ENCODE assay signal across 10 mouse cellular contexts in genomic region chr4:133879145-133879902, GRCm38 (mm10). TPM values are rescaled to one million over a fixed set of nuclear protein-coding genes. Genes with fewer than 3 reads are reported as not detected.
A peak's percentile ranks its signal among the peaks of the same experiment; 100 is the strongest.
DNase-seq lines count a peak whose midpoint lies in the region; ATAC-seq and TF ChIP-seq lines count a peak whose summit lies in the region.
"Had no signal": no experiment of that assay in that cellular context is flagged by ENCODE, and none has a peak within 500 bp of the region (broad histone marks: within the 10 kb centered on the region; RNA-seq: fewer than 3 reads in every experiment).

No protein-coding gene starts in this region.

- peaks cover 31% of the 10 kb centered on the region for H3K4me1 ChIP-seq in hindbrain, embryonic 10.5 days (replicated peaks)
- no peaks in the 10 kb centered on the region for H3K4me1 ChIP-seq in hindbrain, embryonic 11.5 days (replicated peaks; ENCODE audit: control insufficient read depth, insufficient read depth, low read length)
- H3K4me1 ChIP-seq in liver, embryonic 14.5 days (replicated peaks; ENCODE audit: control insufficient read depth in 2 of 2, insufficient read depth in 2 of 2, low read length in 1 of 2): peaks cover 28 to 29% of the 10 kb centered on the region in 2 experiments
- H3K4me1 ChIP-seq in stomach, embryonic 16.5 days (ENCODE audit: control insufficient read depth, insufficient read depth, low read length): peaks cover 9% of the 10 kb centered on the region
- H3K4me1 ChIP-seq in midbrain, embryonic 11.5 days (ENCODE audit: control insufficient read depth, insufficient read depth, low read length): no peaks in the 10 kb centered on the region
- H3K4me1 ChIP-seq: embryonic facial prominence, embryonic 15.5 days had no signal

- no peak overlapping the region for H3K4me3 ChIP-seq in hindbrain, embryonic 10.5 days
- H3K4me3 ChIP-seq in hindbrain, embryonic 11.5 days (ENCODE audit: low read depth, low read length): no peak overlapping the region
- no peak overlapping the region for H3K4me3 ChIP-seq in liver, embryonic 14.5 days (ENCODE audit: insufficient read depth in 1 of 2, low read depth in 2 of 2, low read length in 2 of 2)
- no peak overlapping the region for H3K4me3 ChIP-seq in stomach, embryonic 16.5 days (replicated peaks; ENCODE audit: low read length)
- H3K4me3 ChIP-seq in midbrain, embryonic 11.5 days (ENCODE audit: low read depth, low read length): no peak overlapping the region
- H3K4me3 ChIP-seq: embryonic facial prominence, embryonic 15.5 days had no signal

- ATAC-seq in hindbrain, embryonic 11.5 days (ENCODE audit: low FRiP score): no peak
- peak; percentile 41 for ATAC-seq in liver, embryonic 14.5 days (ENCODE audit: insufficient read depth)
- peak; percentile 95 for ATAC-seq in stomach, embryonic 16.5 days (ENCODE audit: insufficient read depth, low FRiP score)
- no peak for ATAC-seq in midbrain, embryonic 11.5 days (ENCODE audit: low FRiP score)
- ATAC-seq: hindbrain, embryonic 16.5 days had no signal

- TF ChIP-seq CTCF in liver, embryonic 14.5 days (IDR thresholded peaks at IDR 0.05; ENCODE audit: low read depth): no peak

- H3K4me2 ChIP-seq in hindbrain, embryonic 11.5 days (replicated peaks; ENCODE audit: low read depth, low read length): no peak overlapping the region
- H3K4me2 ChIP-seq in liver, embryonic 14.5 days (ENCODE audit: low read depth): peak overlapping the region; percentile 8; the same call in 1 of the 2 replicates
- H3K4me2 ChIP-seq in stomach, embryonic 16.5 days (ENCODE audit: low read depth, low read length): no peak overlapping the region
- H3K4me2 ChIP-seq in midbrain, embryonic 11.5 days: no peak overlapping the region
- H3K4me2 ChIP-seq: embryonic facial prominence, embryonic 15.5 days had no signal

- WGBS in hindbrain, embryonic 10.5 days: 83% methylated on average over 12 of the region's 12 CpGs
- WGBS in hindbrain, embryonic 11.5 days: 79% methylated on average over 12 of the region's 12 CpGs
- 29% methylated on average over 12 of the region's 12 CpGs for WGBS in liver, embryonic 14.5 days (ENCODE audit: insufficient replicate concordance)
- 54% methylated on average over 12 of the region's 12 CpGs for WGBS in stomach, embryonic 16.5 days
- 75% methylated on average over 12 of the region's 12 CpGs for WGBS in midbrain, embryonic 11.5 days

- no peak for DNase-seq in hindbrain, embryonic 10.5 days (ENCODE audit: low spot score)
- no peak for DNase-seq in hindbrain, embryonic 11.5 days (ENCODE audit: low spot score)
- DNase-seq in MEL-GATA-1-ER (ENCODE audit: extremely low read depth, low read depth): peak; percentile 94
- peak in 2 of 3 experiments; percentile 49 for DNase-seq in liver, embryonic 14.5 days (ENCODE audit: low read depth in 3 of 3, low spot score in 3 of 3)
- DNase-seq in cerebellum, postnatal 25 days: no peak
- no peak for DNase-seq in right cerebral cortex, postnatal 14 days
- no peak for DNase-seq in midbrain, embryonic 11.5 days (ENCODE audit: low spot score, missing footprints)

- no peaks in the 10 kb centered on the region for H3K9me3 ChIP-seq in hindbrain, embryonic 10.5 days
- no peaks in the 10 kb centered on the region for H3K9me3 ChIP-seq in hindbrain, embryonic 11.5 days (ENCODE audit: control insufficient read depth, low read length)
- H3K9me3 ChIP-seq in liver, embryonic 14.5 days (ENCODE audit: control insufficient read depth, low read length): no peaks in the 10 kb centered on the region
- H3K9me3 ChIP-seq in stomach, embryonic 16.5 days (replicated peaks; ENCODE audit: control insufficient read depth, low read length): no peaks in the 10 kb centered on the region
- H3K9me3 ChIP-seq in midbrain, embryonic 11.5 days (ENCODE audit: control insufficient read depth, low read length): no peaks in the 10 kb centered on the region
- H3K9me3 ChIP-seq: embryonic facial prominence, embryonic 15.5 days had no signal

- no peak for TF ChIP-seq EP300 in liver, embryonic 14.5 days (IDR thresholded peaks at IDR 0.05; ENCODE audit: low read depth)

- H3K9ac ChIP-seq in hindbrain, embryonic 11.5 days (ENCODE audit: low read depth, low read length): no peak overlapping the region
- no peak overlapping the region for H3K9ac ChIP-seq in liver, embryonic 14.5 days (replicated peaks)
- no peak overlapping the region for H3K9ac ChIP-seq in stomach, embryonic 16.5 days (ENCODE audit: low read length)
- H3K9ac ChIP-seq in midbrain, embryonic 11.5 days (ENCODE audit: low read length): no peak overlapping the region
- H3K9ac ChIP-seq: embryonic facial prominence, embryonic 15.5 days had no signal

- H3K27me3 ChIP-seq in hindbrain, embryonic 10.5 days (ENCODE audit: insufficient read depth, poor library complexity, severe bottlenecking): no peaks in the 10 kb centered on the region
- no peaks in the 10 kb centered on the region for H3K27me3 ChIP-seq in hindbrain, embryonic 11.5 days (ENCODE audit: control insufficient read depth, insufficient read depth, low read length)
- no peaks in the 10 kb centered on the region; the same call in 1 of the 2 replicates for H3K27me3 ChIP-seq in liver, embryonic 14.5 days (ENCODE audit: control insufficient read depth, insufficient read depth, low read length)
- no peaks in the 10 kb centered on the region for H3K27me3 ChIP-seq in stomach, embryonic 16.5 days (ENCODE audit: control insufficient read depth, insufficient read depth, low read length)
- H3K27me3 ChIP-seq in midbrain, embryonic 11.5 days (ENCODE audit: control insufficient read depth, insufficient read depth, low read length): no peaks in the 10 kb centered on the region
- H3K27me3 ChIP-seq: embryonic facial prominence, embryonic 15.5 days had no signal

- H3K27ac ChIP-seq in hindbrain, embryonic 10.5 days: peak overlapping the region; percentile 16; the same call in 1 of the 2 replicates
- H3K27ac ChIP-seq in hindbrain, embryonic 11.5 days (ENCODE audit: low read depth, low read length): no peak overlapping the region
- peak overlapping the region; percentile 29 for H3K27ac ChIP-seq in liver, embryonic 14.5 days
- peak overlapping the region; percentile 74 for H3K27ac ChIP-seq in stomach, embryonic 16.5 days (ENCODE audit: low read length)
- no peak overlapping the region for H3K27ac ChIP-seq in midbrain, embryonic 11.5 days (ENCODE audit: low read depth, low read length)
- H3K27ac ChIP-seq: embryonic facial prominence, embryonic 15.5 days had no signal

- H3K36me3 ChIP-seq in hindbrain, embryonic 10.5 days: peaks cover 14% of the 10 kb centered on the region
- no peaks in the 10 kb centered on the region for H3K36me3 ChIP-seq in hindbrain, embryonic 11.5 days (ENCODE audit: control insufficient read depth, insufficient read depth, low read length)
- no peaks in the 10 kb centered on the region for H3K36me3 ChIP-seq in liver, embryonic 14.5 days (replicated peaks; ENCODE audit: control insufficient read depth, insufficient read depth, low read depth)
- no peaks in the 10 kb centered on the region for H3K36me3 ChIP-seq in stomach, embryonic 16.5 days (ENCODE audit: control insufficient read depth, insufficient read depth, low read length)
- no peaks in the 10 kb centered on the region for H3K36me3 ChIP-seq in midbrain, embryonic 11.5 days (ENCODE audit: control insufficient read depth, insufficient read depth, low read length)

RNA-seq across cellular contexts. Expression of gene Rps6ka1, which starts 8.3 kb away (rescaled TPM):
- 35.6 and 38.9 TPM in 2 replicates for polyA plus RNA-seq in hindbrain, embryonic 10.5 days (2016; fragmentation: Nextera tagmentation; extraction: Ambion mirVana)
- polyA plus RNA-seq in hindbrain, embryonic 11.5 days (2014; fragmentation: Nextera tagmentation; extraction: Ambion mirVana): 27.9 and 28.7 TPM in 2 replicates
- 27.9 and 28.4 TPM in 2 replicates for polyA plus RNA-seq in liver, embryonic 14.5 days (2012; rRNA removed)
- polyA plus RNA-seq in liver, embryonic 14.5 days (2014; fragmentation: Nextera tagmentation; extraction: Ambion mirVana): 48.4 and 53.0 TPM in 2 replicates
- polyA plus RNA-seq in stomach, embryonic 16.5 days (2015; fragmentation: Nextera tagmentation; extraction: Ambion mirVana): 69.2 and 71.8 TPM in 2 replicates
- 22.2 and 25.2 TPM in 2 replicates for polyA plus RNA-seq in midbrain, embryonic 11.5 days (2014; fragmentation: Nextera tagmentation; extraction: Ambion mirVana)

Comparison
In these comparisons a context has a peak if more than half of its experiments do, and no peak if none do; other contexts are left out.
1. H3K27ac ChIP-seq: peak in hindbrain, embryonic 10.5 days (single experiment), liver, embryonic 14.5 days (single experiment) and stomach, embryonic 16.5 days (single experiment); none in hindbrain, embryonic 11.5 days (single experiment) and midbrain, embryonic 11.5 days (single experiment).
2. DNase-seq: peak in MEL-GATA-1-ER (single experiment) and liver, embryonic 14.5 days (2 of 3); none in hindbrain, embryonic 10.5 days (single experiment), hindbrain, embryonic 11.5 days (single experiment), cerebellum, postnatal 25 days (0 of 2), right cerebral cortex, postnatal 14 days (single experiment) and midbrain, embryonic 11.5 days (single experiment).
3. ATAC-seq: peak in liver, embryonic 14.5 days (single experiment) and stomach, embryonic 16.5 days (single experiment); none in hindbrain, embryonic 11.5 days (single experiment) and midbrain, embryonic 11.5 days (single experiment).